Comparison of ENCODE assay signal across 10 mouse cellular contexts in the genomic region with DNA sequence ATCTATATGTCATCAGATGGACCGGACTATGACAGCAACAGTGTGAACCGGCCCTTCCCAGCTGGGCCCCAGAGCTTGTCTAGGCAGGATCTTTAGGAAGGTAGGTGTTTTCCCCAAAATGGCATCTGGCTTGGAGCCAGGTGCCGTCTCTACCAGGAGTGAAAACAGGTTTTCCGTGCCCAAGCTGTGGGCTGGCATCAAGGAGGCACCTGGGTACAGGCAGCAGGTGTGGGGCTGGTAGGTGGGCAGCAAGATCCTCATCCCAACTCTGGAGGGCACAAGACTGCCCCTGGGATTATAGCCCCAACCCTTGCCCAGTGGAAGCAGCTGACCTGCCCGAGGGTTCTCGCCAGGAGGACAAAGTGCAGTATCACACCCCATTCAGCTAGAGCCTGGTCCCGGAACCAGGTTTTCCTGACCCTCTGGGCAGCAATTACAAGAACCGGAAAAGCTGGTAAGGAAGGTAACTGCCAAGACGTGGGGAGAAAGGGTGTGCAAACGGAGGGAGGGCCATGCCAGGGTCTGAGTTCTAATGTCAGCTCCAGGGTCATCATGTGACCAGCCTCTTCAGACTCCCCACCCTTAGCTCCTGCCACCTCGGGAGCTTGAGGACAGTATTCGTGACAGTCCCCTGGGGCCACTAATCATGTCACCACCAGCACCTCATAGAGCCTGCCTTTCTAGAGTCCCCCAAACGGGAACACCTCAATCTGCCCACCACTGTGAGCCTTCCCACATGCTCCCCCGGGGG. TPM values are rescaled to one million over a fixed set of nuclear protein-coding genes. Genes with fewer than 3 reads are reported as not detected.
DNase-seq lines count a peak whose midpoint lies in the region; ATAC-seq and TF ChIP-seq lines count a peak whose summit lies in the region.
"Had no signal": no experiment of that assay in that cellular context is flagged by ENCODE, and none has a peak within 500 bp of the region (broad histone marks: within the 10 kb centered on the region; RNA-seq: fewer than 3 reads in every experiment).

No protein-coding gene starts in this region.

- H3K4me3 ChIP-seq in lung, postnatal 0 days (ENCODE audit: low read depth, low read length), result no peak overlapping the region
- H3K4me3 ChIP-seq in erythroblast, embryonic 14.5 days (replicated peaks), result peak overlapping the region; percentile 78
- no peak overlapping the region for H3K4me3 ChIP-seq in stomach, embryonic 16.5 days (replicated peaks; ENCODE audit: low read length)
- no peak overlapping the region for H3K4me3 ChIP-seq in neural tube, embryonic 15.5 days (replicated peaks)
- H3K4me3 ChIP-seq: left cerebral cortex, adult 2 months had no signal

- DNase-seq in lung, postnatal 0 days (ENCODE audit: low spot score), result peak; percentile 36
- DNase-seq in lung, postnatal 4 days, result no peak
- peak; percentile 94 for DNase-seq in large intestine, adult 2 months (ENCODE audit: low read depth, low spot score)
- no peak for DNase-seq in layer of hippocampus, postnatal 25 days (ENCODE audit: extremely low spot score in 1 of 2, low spot score in 1 of 2)
- DNase-seq: adrenal gland, adult 8-10 months; cerebellum, adult 9-11 months had no signal

- no peak for ATAC-seq in lung, postnatal 0 days
- ATAC-seq in stomach, embryonic 16.5 days (ENCODE audit: insufficient read depth, low FRiP score), result peak; percentile 18; the same call in 1 of the 2 replicates
- ATAC-seq in neural tube, embryonic 15.5 days (ENCODE audit: low FRiP score), result no peak

- no peaks in the 10 kb centered on the region for H3K9me3 ChIP-seq in lung, postnatal 0 days (ENCODE audit: low read length)
- H3K9me3 ChIP-seq in erythroblast, embryonic 14.5 days (ENCODE audit: control insufficient read depth, low read length), result no peaks in the 10 kb centered on the region
- H3K9me3 ChIP-seq in stomach, embryonic 16.5 days (replicated peaks; ENCODE audit: control insufficient read depth, low read length), result no peaks in the 10 kb centered on the region
- H3K9me3 ChIP-seq in neural tube, embryonic 15.5 days (replicated peaks), result no peaks in the 10 kb centered on the region

- H3K36me3 ChIP-seq in lung, postnatal 0 days (ENCODE audit: insufficient read depth, low read length), result no peaks in the 10 kb centered on the region
- H3K36me3 ChIP-seq in erythroblast, embryonic 14.5 days (ENCODE audit: control insufficient read depth), result peaks cover 31% of the 10 kb centered on the region
- H3K36me3 ChIP-seq in stomach, embryonic 16.5 days (ENCODE audit: control insufficient read depth, insufficient read depth, low read length), result no peaks in the 10 kb centered on the region
- no peaks in the 10 kb centered on the region for H3K36me3 ChIP-seq in neural tube, embryonic 15.5 days

- no peak for TF ChIP-seq EP300 in lung, postnatal 0 days (IDR thresholded peaks at IDR 0.05)

- peaks cover 19% of the 10 kb centered on the region for H3K4me1 ChIP-seq in lung, postnatal 0 days (ENCODE audit: insufficient read depth, low read depth, low read length)
- H3K4me1 ChIP-seq in erythroblast, embryonic 14.5 days (ENCODE audit: control insufficient read depth), result peaks cover 95% of the 10 kb centered on the region
- H3K4me1 ChIP-seq in stomach, embryonic 16.5 days (ENCODE audit: control insufficient read depth, insufficient read depth, low read length), result peaks cover 53% of the 10 kb centered on the region
- peaks cover 35% of the 10 kb centered on the region for H3K4me1 ChIP-seq in neural tube, embryonic 15.5 days

- no peak overlapping the region for H3K4me2 ChIP-seq in lung, postnatal 0 days (replicated peaks; ENCODE audit: low read depth, low read length)
- H3K4me2 ChIP-seq in stomach, embryonic 16.5 days (ENCODE audit: low read depth, low read length), result peak overlapping the region; percentile 25; the same call in 1 of the 2 replicates
- H3K4me2 ChIP-seq in neural tube, embryonic 15.5 days, result no peak overlapping the region

- H3K9ac ChIP-seq in lung, postnatal 0 days (replicated peaks; ENCODE audit: low read depth), result no peak overlapping the region
- H3K9ac ChIP-seq in stomach, embryonic 16.5 days (ENCODE audit: low read length), result peak overlapping the region; percentile 38; the same call in 1 of the 2 replicates
- no peak overlapping the region for H3K9ac ChIP-seq in neural tube, embryonic 15.5 days (replicated peaks)

- H3K27ac ChIP-seq in lung, postnatal 0 days (ENCODE audit: low read length), result no peak overlapping the region
- H3K27ac ChIP-seq in stomach, embryonic 16.5 days (ENCODE audit: low read length), result peak overlapping the region; percentile 93
- H3K27ac ChIP-seq in neural tube, embryonic 15.5 days (replicated peaks), result no peak overlapping the region
- H3K27ac ChIP-seq: left cerebral cortex, adult 2 months had no signal

- H3K27me3 ChIP-seq in lung, postnatal 0 days (replicated peaks; ENCODE audit: insufficient read depth, low read length), result no peaks in the 10 kb centered on the region
- H3K27me3 ChIP-seq in erythroblast, embryonic 14.5 days (ENCODE audit: control insufficient read depth), result no peaks in the 10 kb centered on the region
- H3K27me3 ChIP-seq in stomach, embryonic 16.5 days (ENCODE audit: control insufficient read depth, insufficient read depth, low read length), result no peaks in the 10 kb centered on the region
- H3K27me3 ChIP-seq in neural tube, embryonic 15.5 days (replicated peaks), result 0 out of 2 replicates have a peak, but pooled peaks cover 3% of the 10 kb centered on the region

- WGBS in lung, postnatal 0 days, result 64% methylated on average over 14 of the region's 14 CpGs
- WGBS in large intestine, adult 2 months, result 39% methylated on average over 14 of the region's 14 CpGs
- 62% methylated on average over 14 of the region's 14 CpGs for WGBS in stomach, embryonic 16.5 days
- WGBS in neural tube, embryonic 15.5 days, result 83% methylated on average over 14 of the region's 14 CpGs

- TF ChIP-seq CTCF in lung, postnatal 0 days (IDR thresholded peaks at IDR 0.05), result no peak

RNA-seq across cellular contexts. Expression of gene Micall2, which starts 1.9 kb away (rescaled TPM):
- 2.7 and 3.7 TPM in 2 replicates for polyA plus RNA-seq in lung, postnatal 0 days (2015; fragmentation: Nextera tagmentation; extraction: Ambion mirVana)
- polyA plus RNA-seq in erythroblast, embryonic 14.5 days (2012), result 24.6 and 34.4 TPM in 2 replicates
- polyA plus RNA-seq in large intestine, adult 2 months (2012; rRNA removed), result 11.7 and 13.2 TPM in 2 replicates
- 9.3 and 9.5 TPM in 2 replicates for polyA plus RNA-seq in stomach, embryonic 16.5 days (2015; fragmentation: Nextera tagmentation; extraction: Ambion mirVana)
- total RNA-seq in layer of hippocampus, postnatal 25 days (2021), result 1 to 10 TPM; 1.7 to 2.5 TPM
- polyA plus RNA-seq in neural tube, embryonic 15.5 days (2015; fragmentation: Nextera tagmentation; extraction: Ambion mirVana), result 8.4 and 8.5 TPM in 2 replicates

RNA-seq across cellular contexts. Expression of gene Ints1, which starts 37.5 kb away (rescaled TPM):
- polyA plus RNA-seq in lung, postnatal 0 days (2015; fragmentation: Nextera tagmentation; extraction: Ambion mirVana), result 8.6 TPM in 2 replicates
- 12.9 and 18.1 TPM in 2 replicates for polyA plus RNA-seq in erythroblast, embryonic 14.5 days (2012)
- 46.5 and 53.1 TPM in 2 replicates for polyA plus RNA-seq in large intestine, adult 2 months (2012; rRNA removed)
- polyA plus RNA-seq in stomach, embryonic 16.5 days (2015; fragmentation: Nextera tagmentation; extraction: Ambion mirVana), result 20.2 and 21.0 TPM in 2 replicates
- total RNA-seq in layer of hippocampus, postnatal 25 days (2021), result 100 to 1,000 TPM in 1 of 2 experiments, 10 to 100 TPM in 1; 79.4 to 103 TPM
- 25.6 and 29.0 TPM in 2 replicates for polyA plus RNA-seq in neural tube, embryonic 15.5 days (2015; fragmentation: Nextera tagmentation; extraction: Ambion mirVana)

RNA-seq across cellular contexts. Expression of gene Mafk, which starts 53.3 kb away (rescaled TPM):
- polyA plus RNA-seq in lung, postnatal 0 days (2015; fragmentation: Nextera tagmentation; extraction: Ambion mirVana), result 38.5 and 38.9 TPM in 2 replicates
- 20.0 and 22.5 TPM in 2 replicates for polyA plus RNA-seq in erythroblast, embryonic 14.5 days (2012)
- polyA plus RNA-seq in large intestine, adult 2 months (2012; rRNA removed), result 30.4 and 33.6 TPM in 2 replicates
- 18.9 and 22.3 TPM in 2 replicates for polyA plus RNA-seq in stomach, embryonic 16.5 days (2015; fragmentation: Nextera tagmentation; extraction: Ambion mirVana)
- total RNA-seq in layer of hippocampus, postnatal 25 days (2021), result 10 to 100 TPM; 10.0 to 10.6 TPM
- 10.8 and 14.2 TPM in 2 replicates for polyA plus RNA-seq in neural tube, embryonic 15.5 days (2015; fragmentation: Nextera tagmentation; extraction: Ambion mirVana)

Comparison
In these comparisons a context has a peak if more than half of its experiments do, and no peak if none do; other contexts are left out.
1. DNase-seq: peak in lung, postnatal 0 days (single experiment) and large intestine, adult 2 months (single experiment); none in lung, postnatal 4 days (0 of 2) and layer of hippocampus, postnatal 25 days (0 of 2).